Mouse (Mus musculus): ENCODE results near the gene Nrd1. TPM values are rescaled to one million over a fixed set of nuclear protein-coding genes. Genes with fewer than 3 reads are reported as not detected.

Gene Nrd1
- polyA plus RNA-seq, 1 experiment from 2014 or later = 77.0 TPM

DNA sequence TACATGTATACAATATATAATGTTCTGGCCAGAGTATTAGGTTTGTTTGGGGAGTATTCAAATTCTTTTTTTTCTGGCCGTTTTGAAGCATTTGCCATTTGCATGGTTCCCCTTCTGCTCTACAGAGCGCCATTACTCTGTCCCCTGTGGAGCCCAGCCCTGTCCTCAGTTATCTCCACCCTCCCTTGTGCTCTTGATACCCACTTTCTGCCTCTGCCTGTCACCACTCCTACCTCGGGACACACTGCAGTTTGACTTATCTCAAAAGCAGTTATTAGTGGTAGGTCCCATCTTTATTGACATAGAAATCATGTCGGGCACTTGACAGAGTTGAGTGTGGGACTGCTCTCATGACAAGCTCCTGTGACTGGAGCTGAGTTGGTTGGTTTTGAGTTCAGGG lies 42.3 kb downstream of the Nrd1 start:
- no peaks in the 10 kb centered on the region for H3K4me1 ChIP-seq
- no peak overlapping the region for H3K27ac ChIP-seq
- WGBS = 91% methylated on average over 4 of the region's 4 CpGs
- DNase-seq (ENCODE audit: low spot score) = no peak
- H3K36me3 ChIP-seq = peaks cover 97% of the 10 kb centered on the region
- no peaks in the 10 kb centered on the region for H3K9me3 ChIP-seq (replicated peaks)
- no peak overlapping the region for H3K4me3 ChIP-seq
- no peaks in the 10 kb centered on the region for H3K27me3 ChIP-seq (ENCODE audit: low read depth, poor library complexity, severe bottlenecking)

DNA sequence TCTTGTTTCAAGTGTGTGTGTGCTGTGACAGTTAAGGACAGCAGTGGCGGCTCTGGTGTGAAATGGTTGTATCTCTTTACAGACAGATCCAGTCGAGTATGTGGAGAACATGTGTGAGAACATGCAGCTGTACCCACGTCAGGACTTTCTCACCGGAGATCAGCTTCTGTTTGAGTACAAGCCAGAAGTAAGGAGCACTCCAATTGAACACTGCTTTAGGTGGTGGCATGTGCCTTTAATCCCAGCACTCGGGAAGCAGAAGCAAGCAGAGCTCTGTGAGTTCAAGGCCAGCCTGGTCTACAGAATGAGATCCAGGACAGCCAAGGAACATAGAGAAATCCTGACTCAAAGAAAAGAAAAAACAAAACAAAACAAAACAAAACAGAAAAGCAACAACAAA lies 42.8 kb downstream of the Nrd1 start:
- Histone ChIP-seq H3K36me3 (peaks cover 97% of the 10 kb centered on the region), H3K4me1 (no peaks in the 10 kb centered on the region), H3K27ac (no peak overlapping the region), H3K27me3 (ENCODE audit: low read depth, poor library complexity, severe bottlenecking) (no peaks in the 10 kb centered on the region), H3K9me3 (replicated peaks) (no peaks in the 10 kb centered on the region), H3K4me3 (no peak overlapping the region)
- 90% methylated on average over 5 of the region's 5 CpGs for WGBS
- no peak for DNase-seq (ENCODE audit: low spot score)

DNA sequence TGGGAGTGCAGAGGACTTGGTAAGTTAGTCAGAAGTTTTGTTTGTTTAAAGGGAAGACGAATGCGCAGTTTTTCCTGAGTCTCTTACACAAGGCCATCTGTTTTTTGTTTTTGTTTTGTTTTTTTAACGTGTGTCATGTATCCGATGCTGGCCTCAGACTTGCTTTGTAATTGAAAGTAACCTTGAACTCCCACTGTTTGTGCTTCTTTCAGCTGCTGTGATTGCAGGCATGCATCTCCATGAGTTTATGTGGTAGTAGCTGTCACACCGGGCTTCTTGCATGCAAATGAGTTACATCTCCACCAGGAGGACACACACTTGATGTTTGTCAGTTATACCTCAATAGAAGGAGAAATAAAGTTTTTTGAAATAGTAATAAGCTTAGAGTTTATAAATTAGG lies 43.3 kb downstream of the Nrd1 start:
- Histone ChIP-seq H3K27ac (no peak overlapping the region), H3K4me3 (no peak overlapping the region), H3K9me3 (replicated peaks) (no peaks in the 10 kb centered on the region), H3K27me3 (ENCODE audit: low read depth, poor library complexity, severe bottlenecking) (no peaks in the 10 kb centered on the region), H3K4me1 (no peaks in the 10 kb centered on the region), H3K36me3 (peaks cover 97% of the 10 kb centered on the region)
- DNase-seq (ENCODE audit: low spot score) = no peak
- 89% methylated on average over 5 of the region's 5 CpGs for WGBS

DNA sequence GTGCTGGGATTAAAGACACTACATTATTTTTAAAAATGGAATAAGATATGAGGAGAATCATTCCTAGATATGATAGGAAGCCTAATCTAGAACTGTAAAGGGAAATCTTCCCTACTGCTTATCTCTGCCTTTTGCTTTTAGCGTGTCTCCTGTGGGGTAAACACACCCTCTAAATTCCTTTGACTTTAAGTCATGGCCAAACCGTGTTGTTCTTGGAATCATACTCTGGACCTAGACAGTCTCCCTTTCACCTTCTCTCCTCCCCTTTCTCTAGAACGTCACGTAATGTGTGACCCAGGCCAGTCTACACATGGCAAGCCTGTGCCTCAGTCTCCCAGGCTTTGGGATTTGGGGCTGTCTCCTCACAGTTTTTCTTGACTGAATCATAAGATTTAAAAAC lies 47.8 kb downstream of the Nrd1 start:
- no peaks in the 10 kb centered on the region for H3K27me3 ChIP-seq (ENCODE audit: low read depth, poor library complexity, severe bottlenecking)
- DNase-seq (ENCODE audit: low spot score) = no peak
- H3K4me3 ChIP-seq = no peak overlapping the region
- no peak overlapping the region for H3K27ac ChIP-seq
- peaks cover 95% of the 10 kb centered on the region for H3K36me3 ChIP-seq
- no peaks in the 10 kb centered on the region for H3K9me3 ChIP-seq (replicated peaks)
- 91% methylated on average over 4 of the region's 4 CpGs for WGBS
- H3K4me1 ChIP-seq = no peaks in the 10 kb centered on the region

DNA sequence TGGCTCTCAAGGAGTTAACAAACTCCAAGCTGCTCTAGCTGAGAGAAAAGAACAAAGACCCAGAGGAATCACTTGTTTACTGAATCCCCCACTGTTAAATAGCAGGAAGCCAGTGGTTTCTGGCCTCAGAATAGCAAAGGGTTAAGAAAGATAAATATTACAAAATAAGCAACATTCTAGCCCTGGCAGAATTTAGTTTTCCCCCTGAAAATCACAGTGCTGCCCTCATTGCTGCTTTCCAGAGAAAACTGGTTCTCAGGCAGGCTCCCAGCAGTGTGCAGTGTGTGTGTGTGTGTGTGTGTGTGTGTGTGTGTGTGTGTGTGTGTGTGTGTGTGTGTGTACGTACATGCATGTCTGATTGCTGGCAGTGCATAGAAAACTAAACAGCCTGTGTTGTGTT lies 51.8 kb downstream of the Nrd1 start:
- WGBS = 83% methylated on average over 1 of the region's 1 CpGs
- Histone ChIP-seq H3K9me3 (replicated peaks) (no peaks in the 10 kb centered on the region), H3K4me3 (no peak overlapping the region), H3K36me3 (peaks cover 97% of the 10 kb centered on the region), H3K27me3 (ENCODE audit: low read depth, poor library complexity, severe bottlenecking) (no peaks in the 10 kb centered on the region), H3K4me1 (no peaks in the 10 kb centered on the region), H3K27ac (no peak overlapping the region)
- no peak for DNase-seq (ENCODE audit: low spot score)

DNA sequence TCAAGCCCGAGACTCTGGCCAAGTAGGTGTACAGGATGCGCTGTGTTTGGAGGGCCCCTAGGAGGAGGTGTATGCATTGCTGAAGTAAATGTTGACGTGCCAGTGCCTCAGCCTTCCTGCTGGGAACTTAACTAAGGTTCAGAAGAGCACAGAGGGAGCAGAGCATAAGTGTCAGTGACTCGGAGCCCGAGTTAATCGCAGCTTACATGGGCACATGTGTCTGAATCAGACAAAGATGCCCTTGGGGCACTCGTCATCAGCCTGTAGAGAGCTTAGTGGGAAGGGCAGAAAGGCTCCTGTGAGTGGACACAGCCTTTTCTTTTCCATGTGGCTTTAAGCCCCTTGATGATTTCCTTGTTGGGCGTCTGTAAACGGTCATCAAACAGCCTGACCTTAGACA lies 53.5 kb downstream of the Nrd1 start:
- no peak overlapping the region for H3K4me3 ChIP-seq
- peaks cover 98% of the 10 kb centered on the region for H3K36me3 ChIP-seq
- H3K9me3 ChIP-seq (replicated peaks) = no peaks in the 10 kb centered on the region
- DNase-seq (ENCODE audit: low spot score) = no peak
- no peaks in the 10 kb centered on the region for H3K27me3 ChIP-seq (ENCODE audit: low read depth, poor library complexity, severe bottlenecking)
- no peak overlapping the region for H3K27ac ChIP-seq
- 90% methylated on average over 9 of the region's 9 CpGs for WGBS
- H3K4me1 ChIP-seq = no peaks in the 10 kb centered on the region

DNA sequence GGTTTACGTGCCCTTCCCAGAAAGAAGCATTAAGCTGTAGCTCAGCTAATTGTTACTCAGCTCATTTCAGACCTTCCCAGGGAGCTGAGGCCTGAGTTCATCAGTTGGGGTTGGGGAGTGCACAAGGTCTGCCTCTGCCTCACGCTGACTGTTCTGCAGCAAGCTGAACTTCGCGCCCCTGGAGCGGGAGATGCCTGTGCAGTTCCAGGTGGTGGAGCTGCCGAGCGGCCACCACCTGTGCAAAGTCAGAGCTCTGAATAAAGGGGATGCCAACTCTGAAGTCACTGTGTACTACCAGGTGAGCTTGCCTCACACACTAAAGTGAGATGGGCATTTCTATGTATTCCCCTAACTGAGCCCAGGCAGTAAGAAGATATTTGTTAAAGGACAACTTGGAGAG lies 55.9 kb downstream of the Nrd1 start:
- no peak for DNase-seq (ENCODE audit: low spot score)
- Histone ChIP-seq H3K36me3 (peaks cover 98% of the 10 kb centered on the region), H3K9me3 (replicated peaks) (no peaks in the 10 kb centered on the region), H3K27me3 (ENCODE audit: low read depth, poor library complexity, severe bottlenecking) (no peaks in the 10 kb centered on the region), H3K4me1 (no peaks in the 10 kb centered on the region), H3K4me3 (no peak overlapping the region), H3K27ac (no peak overlapping the region)
- WGBS = 88% methylated on average over 7 of the region's 7 CpGs

DNA sequence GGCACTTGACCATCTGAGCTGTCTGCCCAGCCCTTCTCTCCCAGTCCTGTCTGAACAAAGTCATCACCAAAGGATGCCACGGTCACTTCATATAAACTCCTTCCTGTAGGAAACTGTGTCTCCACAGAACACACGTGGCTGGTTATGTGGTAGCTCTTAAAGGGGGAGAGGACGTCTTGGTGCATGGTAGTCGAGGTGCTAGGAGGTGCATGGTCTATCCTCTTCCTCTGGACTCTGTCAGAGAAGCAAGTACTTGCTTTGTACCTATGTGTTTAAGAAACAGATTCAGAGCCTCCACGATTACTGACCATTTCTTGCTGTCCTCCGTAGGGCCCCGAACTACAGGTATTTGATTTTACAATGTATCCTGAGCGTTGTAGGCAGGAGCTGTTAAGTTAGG lies 57.2 kb downstream of the Nrd1 start:
- WGBS = 97% methylated on average over 8 of the region's 8 CpGs
- H3K4me1 ChIP-seq = no peaks in the 10 kb centered on the region
- H3K4me3 ChIP-seq = no peak overlapping the region
- no peaks in the 10 kb centered on the region for H3K9me3 ChIP-seq (replicated peaks)
- no peak for DNase-seq (ENCODE audit: low spot score)
- H3K27me3 ChIP-seq (ENCODE audit: low read depth, poor library complexity, severe bottlenecking) = no peaks in the 10 kb centered on the region
- H3K36me3 ChIP-seq = peaks cover 98% of the 10 kb centered on the region
- H3K27ac ChIP-seq = no peak overlapping the region

DNA sequence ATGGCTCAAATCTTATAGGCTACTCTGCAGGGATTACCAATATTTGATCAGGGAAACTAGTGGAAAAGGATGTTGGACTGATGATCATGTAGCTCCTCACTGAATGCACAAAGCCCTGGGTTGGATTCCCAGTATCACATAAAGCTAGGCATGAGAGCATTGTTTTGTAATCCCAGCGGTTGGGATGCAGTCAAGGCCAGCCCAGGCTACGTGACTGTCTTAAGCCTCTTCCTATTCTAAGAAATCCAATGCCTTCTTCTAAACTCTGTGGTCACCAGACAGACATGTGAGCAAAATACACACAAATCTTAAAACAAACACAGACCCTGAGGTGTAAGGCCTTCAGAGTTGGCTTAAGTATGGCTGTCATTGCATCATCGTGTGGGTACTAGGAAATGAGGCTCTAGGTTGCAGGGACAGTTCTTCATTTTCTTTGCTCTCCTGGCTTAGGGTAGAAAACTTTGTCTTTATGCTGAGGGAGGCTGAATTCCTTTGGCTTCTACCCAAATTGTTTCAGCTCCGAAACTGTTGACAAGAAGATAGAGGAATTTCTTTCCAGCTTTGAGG lies 58.9 kb downstream of the Nrd1 start:
- no peak overlapping the region for H3K27ac ChIP-seq
- H3K27me3 ChIP-seq (ENCODE audit: low read depth, poor library complexity, severe bottlenecking) = no peaks in the 10 kb centered on the region
- no peaks in the 10 kb centered on the region for H3K9me3 ChIP-seq (replicated peaks)
- no peak for DNase-seq (ENCODE audit: low spot score)
- H3K36me3 ChIP-seq = peaks cover 99% of the 10 kb centered on the region
- WGBS = 96% methylated on average over 4 of the region's 4 CpGs
- H3K4me3 ChIP-seq = no peak overlapping the region
- no peaks in the 10 kb centered on the region for H3K4me1 ChIP-seq

DNA sequence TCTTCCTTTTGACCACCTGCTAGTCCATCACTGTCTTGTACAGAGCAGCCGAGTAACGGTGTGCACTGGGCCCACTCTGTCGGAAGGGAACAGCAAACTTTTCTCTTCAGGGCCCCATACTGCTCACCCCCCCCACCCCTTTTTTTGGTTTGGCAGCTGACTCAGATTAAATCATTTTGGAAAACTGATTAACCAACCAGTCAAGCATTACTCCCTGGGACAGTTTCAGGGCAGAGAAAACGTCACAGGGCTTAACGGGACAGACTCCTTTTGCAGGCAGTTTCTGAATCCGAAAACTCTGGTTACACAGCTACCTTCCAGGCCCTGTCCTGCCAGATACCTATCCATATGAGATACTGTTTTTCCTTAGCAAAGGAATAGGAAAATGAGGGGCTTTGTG lies 64.5 kb downstream of the Nrd1 start:
- peaks cover 89% of the 10 kb centered on the region for H3K36me3 ChIP-seq
- H3K27ac ChIP-seq = no peak overlapping the region
- no peak for DNase-seq (ENCODE audit: low spot score)
- H3K9me3 ChIP-seq (replicated peaks) = no peaks in the 10 kb centered on the region
- H3K4me3 ChIP-seq = no peak overlapping the region
- WGBS = 92% methylated on average over 6 of the region's 6 CpGs
- no peaks in the 10 kb centered on the region for H3K4me1 ChIP-seq
- no peaks in the 10 kb centered on the region for H3K27me3 ChIP-seq (ENCODE audit: low read depth, poor library complexity, severe bottlenecking)

DNA sequence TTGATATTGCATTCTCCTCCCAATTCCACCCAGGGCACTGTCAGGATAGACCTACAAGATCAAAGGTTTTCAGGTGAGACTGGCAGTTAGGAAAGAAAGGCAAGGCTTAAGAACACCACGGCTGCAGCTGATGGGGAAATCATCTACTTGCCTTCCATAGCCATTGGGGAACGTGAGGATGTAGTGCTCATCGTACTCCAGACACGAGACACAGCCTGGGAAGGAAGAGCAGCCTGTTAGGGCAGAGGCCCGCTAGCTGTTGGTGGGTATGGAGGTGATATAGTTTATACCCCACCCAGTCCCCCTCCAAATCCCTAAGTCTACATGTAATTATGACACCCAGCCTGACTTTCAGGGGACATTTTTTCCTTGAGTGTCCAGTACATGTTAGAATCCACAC lies 65.3 kb downstream of the Nrd1 start:
- peaks cover 88% of the 10 kb centered on the region for H3K36me3 ChIP-seq
- H3K27me3 ChIP-seq (ENCODE audit: low read depth, poor library complexity, severe bottlenecking) = no peaks in the 10 kb centered on the region
- no peak overlapping the region for H3K4me3 ChIP-seq
- 91% methylated on average over 5 of the region's 5 CpGs for WGBS
- no peak overlapping the region for H3K27ac ChIP-seq
- no peak for DNase-seq (ENCODE audit: low spot score)
- H3K9me3 ChIP-seq (replicated peaks) = no peaks in the 10 kb centered on the region
- no peaks in the 10 kb centered on the region for H3K4me1 ChIP-seq

DNA sequence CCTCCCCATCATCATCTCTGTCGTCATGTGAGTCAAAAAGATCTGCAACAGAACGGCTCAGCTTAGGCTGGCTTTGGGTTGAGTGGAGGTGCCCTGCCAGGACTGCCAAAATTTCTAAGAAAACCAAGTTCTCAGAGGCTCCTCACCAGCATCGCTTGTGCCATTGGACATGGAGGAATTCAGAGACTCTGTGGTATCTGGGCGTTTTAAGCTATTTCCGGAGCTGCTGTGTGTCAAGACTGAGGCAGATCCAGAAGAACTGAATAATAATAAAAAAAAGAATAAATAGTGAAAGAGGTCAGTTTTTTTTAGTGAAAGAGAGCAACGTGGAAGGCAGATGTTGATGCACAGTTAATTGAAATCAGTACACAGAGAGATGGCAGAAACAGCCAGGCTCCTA lies 72.4 kb downstream of the Nrd1 start:
- Histone ChIP-seq H3K27me3 (ENCODE audit: low read depth, poor library complexity, severe bottlenecking) (no peaks in the 10 kb centered on the region), H3K9me3 (replicated peaks) (no peaks in the 10 kb centered on the region), H3K27ac (no peak overlapping the region), H3K4me3 (no peak overlapping the region), H3K36me3 (peaks cover 41% of the 10 kb centered on the region), H3K4me1 (no peaks in the 10 kb centered on the region)
- no peak for DNase-seq (ENCODE audit: low spot score)
- WGBS = 90% methylated on average over 6 of the region's 6 CpGs

DNA sequence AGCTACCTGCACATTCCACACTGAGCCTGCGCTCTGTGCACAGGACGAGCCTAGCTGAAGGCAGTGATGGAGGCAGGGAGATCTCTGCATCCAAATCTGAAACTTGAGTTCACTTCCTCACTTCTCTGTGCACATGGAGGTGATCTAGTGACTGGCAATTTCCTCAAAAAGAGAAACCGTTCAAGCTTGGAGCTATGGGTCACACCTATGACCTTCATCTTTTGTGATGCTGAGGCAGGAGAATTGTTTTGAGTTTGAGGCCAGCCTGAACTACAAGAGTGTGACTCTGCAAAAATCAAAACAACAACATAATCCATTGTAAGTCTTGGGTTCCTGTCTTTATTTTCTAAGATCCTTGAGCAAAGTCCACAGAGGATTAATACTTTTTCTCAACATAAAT lies 72.8 kb downstream of the Nrd1 start:
- 84% methylated on average over 3 of the region's 3 CpGs for WGBS
- Histone ChIP-seq H3K27ac (no peak overlapping the region), H3K9me3 (replicated peaks) (no peaks in the 10 kb centered on the region), H3K4me1 (no peaks in the 10 kb centered on the region), H3K27me3 (ENCODE audit: low read depth, poor library complexity, severe bottlenecking) (no peaks in the 10 kb centered on the region), H3K4me3 (no peak overlapping the region), H3K36me3 (peaks cover 40% of the 10 kb centered on the region)
- no peak for DNase-seq (ENCODE audit: low spot score)

DNA sequence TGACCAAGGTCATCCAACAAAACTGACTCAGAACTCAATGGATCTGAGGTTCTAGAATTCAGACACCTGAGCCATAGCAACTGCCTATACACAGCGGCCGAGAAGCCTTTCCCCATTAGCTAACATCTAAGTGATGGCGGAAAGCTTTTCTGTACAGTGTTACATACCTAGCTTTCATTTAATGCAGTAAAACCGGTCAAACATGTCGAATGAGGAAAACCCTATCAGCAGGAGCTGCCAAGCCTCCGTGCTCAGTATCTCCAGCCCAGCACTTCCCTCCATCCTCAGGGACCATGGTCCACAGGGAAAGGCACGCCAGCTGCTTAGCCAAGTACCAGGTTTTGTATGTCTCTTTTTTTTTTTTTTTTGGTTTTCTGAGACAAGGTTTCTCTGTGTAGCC lies 78.5 kb downstream of the Nrd1 start:
- Histone ChIP-seq H3K27me3 (ENCODE audit: low read depth, poor library complexity, severe bottlenecking) (no peaks in the 10 kb centered on the region), H3K36me3 (peaks cover 49% of the 10 kb centered on the region), H3K4me3 (no peak overlapping the region), H3K9me3 (replicated peaks) (no peaks in the 10 kb centered on the region), H3K4me1 (peaks cover 8% of the 10 kb centered on the region; the same call in 1 of the 2 replicates), H3K27ac (no peak overlapping the region)
- WGBS = 95% methylated on average over 7 of the region's 7 CpGs
- DNase-seq (ENCODE audit: low spot score) = no peak

All from limb, embryonic 10.5 days (tissue).